Mouse (Mus musculus): ENCODE data around the gene E030025P04Rik.

The E030025P04Rik gene

GRCm38 (mm10) chr11:109144236-109144635, at the start of gene E030025P04Rik:
Gene E030025P04Rik (minus strand): TSS chr11:109144369.
- DNase-seq: no peak

DNA sequence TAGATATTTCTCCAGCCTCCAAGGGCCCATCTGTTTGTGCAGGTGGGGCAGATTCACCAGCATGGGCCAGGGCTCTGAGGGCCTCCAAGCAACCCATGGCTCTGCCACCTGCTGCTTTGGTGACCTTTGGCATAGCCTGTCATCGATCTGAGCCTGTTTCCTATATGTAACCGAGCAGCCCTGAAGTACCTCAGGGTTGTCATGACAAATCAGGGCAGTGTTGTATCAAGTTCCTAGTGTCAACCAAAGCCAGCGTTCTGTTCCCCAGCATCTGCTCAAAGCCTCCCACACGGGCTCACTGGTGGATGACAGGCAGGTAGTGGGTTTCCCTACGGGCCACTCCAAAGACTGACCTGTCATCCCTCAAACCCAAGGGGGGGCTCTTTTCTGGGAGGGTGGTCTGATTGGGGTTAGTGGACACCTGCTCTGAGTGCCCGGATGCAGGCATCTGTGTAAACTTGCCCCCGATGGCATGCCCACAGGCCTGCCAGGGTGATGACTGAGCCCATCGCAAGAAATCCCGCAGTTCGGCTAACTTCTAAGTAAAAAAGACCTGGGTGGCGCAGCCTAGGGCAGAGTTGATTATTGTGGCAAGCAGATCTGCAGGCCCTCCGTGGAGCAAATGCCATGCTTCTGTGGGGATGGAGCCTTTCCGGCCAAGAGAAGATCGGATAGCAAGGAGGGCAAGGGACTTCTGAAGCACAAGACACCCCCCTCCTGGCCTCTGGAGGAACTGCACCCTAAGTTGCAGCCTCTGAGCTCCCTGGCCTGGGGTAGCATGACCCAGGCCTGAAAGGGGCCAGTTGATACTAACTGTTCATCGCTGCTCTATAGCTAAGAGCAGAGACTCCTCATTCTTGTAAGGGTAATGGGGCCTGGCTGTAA, 48.7 kb upstream of the E030025P04Rik start:
- DNase-seq: peak; percentile 87

DNA sequence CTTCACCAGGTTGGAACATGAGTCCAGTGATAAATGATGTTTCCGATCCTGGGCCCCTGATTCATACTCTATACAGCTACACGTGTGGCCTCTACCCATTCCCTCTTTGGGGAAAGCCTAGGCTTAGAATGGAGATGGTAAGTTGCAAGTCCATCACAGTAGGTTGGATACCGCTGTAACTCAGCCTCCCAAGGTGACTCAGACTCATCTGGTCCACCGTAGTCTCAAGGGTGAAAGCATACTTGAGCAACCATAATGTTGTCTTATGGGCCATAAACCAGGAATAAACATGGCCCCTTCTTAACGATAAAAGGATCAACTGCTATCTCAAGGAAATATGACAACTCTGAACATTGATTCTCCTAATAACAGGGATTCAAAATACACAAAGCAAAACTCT, 44.1 kb upstream of the E030025P04Rik start:
- DNase-seq: no peak

DNA sequence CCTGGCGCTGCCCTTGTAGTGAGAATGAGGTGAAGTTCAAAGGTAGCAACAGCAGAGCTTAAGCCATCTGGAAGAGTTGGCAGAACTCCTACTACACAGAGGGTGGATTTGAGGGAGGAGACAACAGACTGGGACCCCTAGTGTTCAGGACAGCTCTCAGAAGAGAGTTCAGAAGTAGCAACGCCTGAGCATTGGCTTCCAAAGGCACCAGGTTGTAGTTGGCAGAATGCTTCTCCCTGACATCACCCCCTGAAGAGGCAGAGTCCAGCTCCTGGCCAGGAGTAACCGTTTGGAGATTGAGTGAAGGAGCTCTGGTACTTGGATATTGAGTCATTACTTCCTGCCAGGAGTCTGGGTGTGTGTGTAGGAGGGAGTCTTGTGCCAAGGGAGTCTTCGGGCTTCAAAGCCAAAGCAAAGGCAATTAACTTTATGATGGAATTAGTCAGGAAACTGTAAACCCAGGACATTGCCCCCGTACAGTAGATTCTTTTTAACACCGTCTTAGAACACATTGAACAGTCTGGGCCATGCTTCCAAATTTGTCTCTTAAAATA, 43.5 kb upstream of the E030025P04Rik start:
- no peak for DNase-seq

DNA sequence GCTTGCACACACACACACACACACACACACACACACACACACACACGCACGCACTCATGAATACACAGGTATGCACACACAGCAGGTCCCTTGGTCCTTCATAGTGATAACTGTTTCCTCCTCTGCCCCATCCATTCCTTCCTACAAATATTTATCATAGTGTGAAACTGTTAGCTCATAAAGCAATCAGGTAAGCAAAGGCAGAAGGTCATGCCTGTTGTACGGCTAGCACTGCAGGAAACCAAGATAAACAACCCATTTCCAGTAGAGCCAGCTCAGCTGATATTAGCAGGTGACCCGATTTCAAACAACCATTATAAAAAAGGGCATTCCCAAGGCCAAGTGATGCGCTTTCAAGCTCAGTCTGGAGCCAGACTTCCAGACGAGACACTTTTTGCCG, 36.9 kb upstream of the E030025P04Rik start:
- DNase-seq: no peak

GRCm38 (mm10) chr11:109180290-109180689, 36.1 kb upstream of the E030025P04Rik start:
- DNase-seq: no peak

DNA sequence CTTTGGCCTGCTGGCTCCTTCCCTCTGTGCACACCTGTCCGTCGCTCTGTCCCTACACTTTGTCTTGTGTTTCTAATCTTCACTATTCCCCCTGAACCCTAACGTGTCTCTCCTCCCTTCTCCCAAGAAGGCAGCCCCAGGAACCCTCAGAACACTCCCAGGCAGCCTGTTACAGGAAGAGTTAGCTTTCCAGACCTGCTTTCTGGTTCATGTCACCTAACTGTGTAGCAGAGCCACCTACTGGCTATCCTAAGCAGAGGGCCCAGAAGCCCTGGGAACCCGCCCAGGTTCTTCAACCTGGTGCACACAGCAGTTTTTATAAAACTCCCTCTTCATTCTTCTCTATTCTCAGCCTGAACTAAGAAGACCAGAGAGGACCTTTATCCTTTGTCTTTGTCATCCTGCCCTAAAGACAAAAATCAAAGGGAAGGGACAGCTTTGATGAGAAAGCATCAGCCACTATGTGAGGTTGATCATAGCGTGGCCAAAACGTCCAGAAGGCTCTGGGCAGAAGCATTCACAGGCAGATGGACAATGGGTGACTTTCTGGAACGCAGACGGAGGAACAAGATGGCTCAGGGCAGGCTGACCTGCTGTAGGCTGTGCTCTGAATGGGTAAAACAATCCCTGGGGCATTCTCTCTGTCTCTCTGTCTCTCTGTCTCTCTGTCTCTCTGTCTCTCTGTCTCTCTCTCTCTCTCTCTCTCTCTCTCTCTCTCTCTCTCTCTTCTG, 34.8 kb upstream of the E030025P04Rik start:
- peak; percentile 49 for DNase-seq

DNA sequence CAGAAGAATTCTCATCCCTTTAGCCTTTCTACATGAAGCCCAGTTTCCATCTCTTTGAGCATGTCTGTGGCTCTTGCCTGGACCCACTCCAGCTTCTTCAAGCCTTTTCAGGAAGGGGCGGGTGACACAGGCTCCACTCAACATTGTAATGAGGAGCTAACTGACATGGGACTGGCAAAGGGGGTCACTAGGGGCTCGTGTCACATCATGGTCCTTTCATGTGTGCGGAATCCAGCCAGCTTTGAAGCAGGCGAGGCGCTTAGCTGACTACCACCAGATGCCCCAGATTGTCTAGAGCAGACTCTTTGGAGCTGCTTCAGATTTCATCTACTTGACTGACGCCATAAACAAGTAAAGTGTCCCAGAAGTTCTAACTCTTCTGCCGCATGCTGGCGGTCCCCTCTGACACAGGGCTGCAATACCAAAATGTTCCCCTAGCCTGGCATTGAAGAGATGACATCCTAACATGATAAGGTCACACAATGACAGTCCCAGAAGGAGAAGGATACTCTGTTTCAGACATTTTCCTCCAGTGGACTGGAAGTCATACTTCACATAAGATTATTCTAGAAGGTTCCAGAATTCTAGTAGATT, 31.3 kb upstream of the E030025P04Rik start:
- no peak for DNase-seq

DNA sequence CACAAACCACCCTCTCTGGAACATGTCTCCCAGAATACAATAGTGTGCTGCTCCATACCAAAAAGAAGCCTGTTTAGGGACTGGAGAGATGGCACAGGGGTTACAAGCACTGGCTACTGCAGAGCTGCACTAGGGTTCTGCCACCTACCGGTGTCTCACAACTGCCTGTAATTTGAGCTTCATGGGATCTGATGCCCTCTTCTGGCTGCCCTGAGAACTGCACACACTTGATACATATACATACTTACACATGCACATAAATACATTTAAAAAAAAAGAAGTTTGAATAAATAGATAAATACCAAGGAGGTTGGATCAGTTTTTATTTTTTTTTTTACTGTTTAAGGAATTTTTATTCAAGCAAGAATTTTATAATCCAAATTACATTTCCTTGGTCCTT, 28.1 kb upstream of the E030025P04Rik start:
- DNase-seq: no peak

- DNase-seq: no peak
Observed at GRCm38 (mm10) chr11:109170771-109171170, 26.6 kb upstream of the E030025P04Rik start.

- no peak for DNase-seq
Observed at GRCm38 (mm10) chr11:109157694-109158093, 13.5 kb upstream of the E030025P04Rik start.

DNA sequence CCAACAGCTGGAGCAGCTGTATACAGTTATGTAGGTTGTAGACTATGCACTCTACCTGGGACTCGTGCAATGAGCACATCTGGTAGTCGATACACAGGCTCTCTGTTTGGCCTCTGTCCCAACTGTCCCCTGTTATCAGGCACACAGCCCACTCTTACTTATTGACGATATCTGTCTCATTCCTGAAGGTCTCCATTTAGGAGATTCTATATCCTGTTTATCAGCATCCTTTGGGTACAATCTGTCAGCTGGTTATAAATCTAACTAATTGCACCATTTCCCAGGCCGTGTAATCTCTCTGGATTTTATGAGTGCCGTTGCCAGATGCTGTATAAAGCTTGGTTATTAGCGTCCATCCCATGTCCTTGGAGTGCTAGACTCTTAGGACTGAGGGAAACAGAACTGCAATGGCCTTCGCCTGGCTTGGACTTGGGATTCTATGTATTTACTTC, 747 bp upstream of the E030025P04Rik start:
- no peak for DNase-seq

DNA sequence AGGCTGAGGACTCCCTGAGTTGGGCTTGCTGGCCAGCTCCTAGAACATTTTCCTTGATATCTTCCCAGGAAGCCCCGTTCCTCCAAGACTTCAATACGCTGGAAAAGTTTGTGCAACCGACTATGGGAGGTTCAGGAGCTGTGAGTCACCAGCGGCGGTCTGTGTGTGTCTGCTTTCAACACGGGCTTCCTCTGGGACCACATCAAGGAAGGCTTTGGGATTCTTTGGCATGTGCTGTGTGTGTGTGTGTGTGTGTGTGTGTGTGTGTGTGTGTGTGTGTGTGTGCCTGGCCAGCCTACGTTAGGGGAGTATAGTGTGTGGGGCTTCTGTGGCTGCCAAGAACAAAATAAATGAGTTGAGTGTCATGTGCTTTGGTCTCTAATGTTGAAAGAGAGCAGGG, 17.7 kb downstream of the E030025P04Rik start:
- no peak for DNase-seq

DNA sequence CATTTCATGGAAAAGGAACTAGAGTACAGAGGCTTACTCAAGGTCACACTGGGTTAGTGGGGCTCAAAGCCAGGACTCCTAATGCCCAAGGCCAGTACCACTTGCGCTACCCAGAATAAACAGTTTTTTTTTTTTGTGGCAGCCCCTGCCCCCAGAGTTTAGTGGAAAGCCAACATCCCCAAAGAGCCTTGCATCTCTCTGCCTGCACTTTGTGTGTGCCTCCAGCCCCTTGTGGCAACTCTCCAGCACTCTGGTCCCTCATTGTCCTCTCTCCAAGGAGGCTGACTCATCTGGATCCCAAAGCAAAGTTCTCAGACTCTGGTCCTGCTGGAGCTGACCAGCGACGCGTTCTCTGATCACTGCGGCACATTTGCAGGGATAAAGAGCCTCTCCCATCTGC, 18.7 kb downstream of the E030025P04Rik start:
- DNase-seq: no peak

- DNase-seq: peak; percentile 16
Observed at GRCm38 (mm10) chr11:109124284-109124683, 19.9 kb downstream of the E030025P04Rik start.

DNA sequence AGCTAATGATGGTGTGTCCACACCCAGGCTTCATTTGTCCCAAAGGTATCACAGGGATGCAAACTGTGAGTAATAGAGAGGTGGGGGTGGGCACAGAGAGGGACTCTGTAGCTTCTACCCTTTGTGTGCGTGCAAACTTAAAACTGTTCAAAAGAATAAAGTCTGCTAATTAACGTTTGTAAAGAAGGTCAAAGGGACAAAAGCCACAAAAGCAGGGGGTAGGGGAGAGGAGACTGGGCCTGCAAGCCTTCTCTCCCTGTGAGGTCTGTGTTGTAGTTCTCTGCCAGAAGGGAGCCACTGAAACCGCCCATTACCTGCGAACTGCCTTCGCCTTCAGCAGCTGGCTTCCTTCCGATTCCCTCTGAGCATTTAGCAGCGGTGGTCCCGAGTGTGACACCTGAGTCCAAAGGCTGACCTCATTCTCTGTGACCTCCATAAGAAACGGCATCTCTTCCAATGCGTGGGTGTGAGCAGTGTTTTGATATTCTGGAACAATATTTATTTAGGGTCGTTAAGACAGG, 34.3 kb downstream of the E030025P04Rik start:
- DNase-seq: no peak

GRCm38 (mm10) chr11:109109056-109109455, 35.1 kb downstream of the E030025P04Rik start:
- DNase-seq: no peak

- peak; percentile 44 for DNase-seq
Observed at GRCm38 (mm10) chr11:109107518-109108205, 36.5 kb downstream of the E030025P04Rik start.

DNA sequence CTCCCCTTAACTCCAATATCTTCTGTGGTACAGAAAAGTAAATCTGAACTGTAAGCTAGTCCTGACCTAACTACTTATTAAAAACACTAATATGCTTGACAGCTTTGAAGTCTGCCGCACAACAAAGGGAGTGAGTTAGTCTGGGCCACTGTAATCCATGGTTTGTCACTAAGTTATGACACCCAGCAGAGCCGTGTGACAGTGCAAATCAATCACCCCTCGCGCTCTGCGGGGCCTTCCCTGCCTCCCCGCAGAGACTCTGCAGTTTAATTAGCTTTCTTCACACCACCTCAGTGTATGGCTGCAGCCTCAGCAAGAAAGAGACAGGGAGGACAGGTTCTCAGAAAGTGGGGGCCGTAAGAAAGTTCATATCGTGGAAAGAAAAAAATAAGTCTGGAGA, 37.4 kb downstream of the E030025P04Rik start:
- peak; percentile 60 for DNase-seq

DNA sequence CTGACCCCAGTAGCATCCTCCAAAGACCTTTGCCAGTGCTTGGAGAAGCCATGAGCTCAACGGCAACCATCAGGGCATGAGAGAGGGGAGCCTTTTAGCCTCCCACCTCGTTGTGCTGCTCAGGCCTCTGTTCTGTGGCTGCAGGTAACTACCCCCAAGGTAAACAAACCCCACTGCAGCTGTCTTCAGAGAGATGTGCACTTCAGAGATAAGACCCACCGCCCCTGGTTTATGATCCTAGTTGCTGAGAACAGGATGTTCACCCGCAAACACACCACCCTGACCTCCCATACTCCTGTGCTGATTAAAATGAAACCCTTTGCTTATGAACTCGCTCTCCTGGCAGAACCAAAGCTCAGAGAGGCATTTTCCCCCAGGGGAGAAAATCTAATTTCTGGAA, 38.0 kb downstream of the E030025P04Rik start:
- no peak for DNase-seq

DNA sequence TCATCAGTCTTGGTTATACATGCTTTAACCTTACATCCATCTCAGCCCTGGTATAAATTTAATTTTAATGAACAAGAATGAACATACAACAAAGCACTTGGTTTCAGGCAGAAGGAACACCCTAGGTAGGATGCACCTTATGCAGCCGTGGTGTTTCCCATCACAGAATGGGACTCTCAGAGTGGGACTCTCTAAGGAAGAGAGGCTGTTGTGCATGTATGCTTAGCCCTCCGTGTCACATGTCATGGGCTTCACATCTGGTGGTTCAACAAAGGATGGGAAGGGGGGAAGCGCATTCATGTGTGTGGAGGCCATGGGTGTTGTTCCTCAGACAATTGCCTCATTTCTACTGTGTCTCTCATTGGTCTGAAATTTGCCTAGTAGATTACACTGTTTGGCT, 40.8 kb downstream of the E030025P04Rik start:
- no peak for DNase-seq

DNA sequence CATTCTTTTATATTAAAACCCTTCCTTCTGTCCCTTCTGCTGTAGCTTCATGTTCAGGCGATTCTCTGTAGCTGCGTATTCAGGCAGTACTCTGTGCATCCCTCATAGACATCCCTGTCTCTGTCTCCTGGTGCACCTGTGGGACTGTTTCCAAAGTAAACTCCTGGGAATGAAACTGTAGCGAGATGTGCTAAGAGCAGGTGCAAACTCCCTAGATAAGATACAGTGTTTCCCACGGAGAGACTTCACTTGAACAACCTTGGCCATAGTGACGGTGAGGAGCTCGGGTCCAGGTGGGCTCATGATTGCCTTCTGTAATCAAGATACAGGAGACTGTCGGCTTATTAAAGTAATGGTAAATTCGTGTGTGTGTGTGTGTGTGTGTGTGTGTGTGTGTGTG, 41.5 kb downstream of the E030025P04Rik start:
- no peak for DNase-seq
